Mouse (Mus musculus) retina, adult 2 months (tissue): ENCODE results near the gene Rapgef5.

ENCODE experiments used
- DNase-seq: peaks from one replicate; pipeline ENCODE4 v3.0.0-alpha.2; 2012; ENCODE audit warnings: low read depth, low spot score

The Rapgef5 gene

DNA sequence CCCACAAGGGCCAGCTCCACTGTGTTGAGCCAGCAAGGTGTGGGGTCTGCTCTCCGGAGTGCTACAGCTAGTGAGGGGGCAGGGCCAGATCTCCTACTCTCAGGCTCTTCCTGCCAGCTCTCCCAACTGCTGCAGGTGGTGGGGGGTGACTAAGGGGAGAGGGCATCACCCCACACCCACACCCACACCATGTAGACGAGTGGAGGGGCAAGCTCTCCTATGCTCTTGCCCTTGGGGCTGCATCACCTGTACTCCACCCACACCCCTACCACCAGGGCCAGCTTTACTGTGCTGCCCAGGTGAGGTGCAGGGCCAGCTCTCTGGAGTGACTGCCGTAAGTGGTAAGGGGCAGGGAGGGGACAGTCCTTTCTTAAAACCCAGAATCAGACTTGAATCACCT is 89.7 kb downstream of the Rapgef5 start:
- no peak for DNase-seq

DNA sequence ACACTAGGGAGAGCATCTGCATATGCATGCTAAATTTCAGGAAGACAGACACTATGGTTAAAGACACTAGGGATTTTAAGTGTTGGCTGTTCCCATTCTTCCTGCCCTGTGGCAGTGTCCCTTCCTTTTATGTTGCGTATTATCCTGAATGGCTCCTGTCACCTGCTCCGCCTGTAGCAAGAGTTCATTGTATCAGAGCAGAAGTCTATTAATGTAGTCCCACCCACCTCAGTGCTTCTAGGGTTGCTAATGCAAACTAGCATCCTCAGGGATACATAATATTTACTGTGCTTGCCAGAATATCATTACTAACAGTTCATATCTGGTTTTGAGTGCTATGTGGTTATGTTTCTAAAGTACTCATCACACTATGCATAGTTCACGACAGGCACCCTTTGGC is 96.4 kb downstream of the Rapgef5 start:
- no peak for DNase-seq

DNA sequence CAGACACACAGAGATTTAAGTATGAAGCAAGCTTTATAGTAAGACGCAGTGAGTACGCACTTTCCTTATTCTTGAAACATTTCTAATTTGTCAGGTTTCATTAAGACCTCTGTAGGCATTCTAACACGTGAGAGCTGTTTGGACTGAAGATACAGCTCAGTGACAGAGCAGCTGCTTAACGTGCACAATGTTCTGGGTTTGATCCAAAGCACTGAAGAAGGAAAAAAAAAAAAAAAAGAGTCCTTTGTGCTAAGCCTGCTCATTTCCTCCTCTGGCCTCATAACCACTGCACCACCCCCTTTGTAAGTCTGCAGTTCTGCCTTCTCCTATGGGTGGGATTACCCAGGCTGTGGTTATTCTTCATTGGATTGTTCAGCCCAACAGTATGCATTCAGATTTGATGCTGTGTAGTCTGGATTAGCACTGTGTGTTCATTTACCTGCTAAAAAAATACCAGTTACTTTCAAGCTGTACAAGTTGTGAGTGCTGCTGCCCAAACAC is 103.3 kb downstream of the Rapgef5 start:
- DNase-seq, result no peak

DNA sequence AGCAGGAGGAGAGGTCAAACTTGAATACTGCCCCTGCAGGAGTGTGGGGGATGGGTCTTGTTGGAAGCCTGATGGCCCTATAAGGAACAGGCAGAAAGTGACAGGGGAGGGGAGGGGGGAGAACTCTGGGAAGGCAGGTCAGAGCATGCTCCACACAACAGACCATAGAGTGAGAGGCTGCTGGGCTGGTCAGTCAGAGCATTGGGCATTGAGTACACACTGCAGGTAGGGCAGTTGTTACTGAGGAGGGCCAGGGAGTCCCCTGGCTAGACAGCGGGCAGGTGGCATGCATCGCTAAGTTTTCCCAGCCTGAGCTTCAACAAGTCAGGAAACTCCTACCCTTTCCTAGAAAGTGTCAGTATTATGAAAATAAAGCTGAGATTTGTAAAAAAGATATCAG is 106.7 kb downstream of the Rapgef5 start:
- DNase-seq, result no peak

DNA sequence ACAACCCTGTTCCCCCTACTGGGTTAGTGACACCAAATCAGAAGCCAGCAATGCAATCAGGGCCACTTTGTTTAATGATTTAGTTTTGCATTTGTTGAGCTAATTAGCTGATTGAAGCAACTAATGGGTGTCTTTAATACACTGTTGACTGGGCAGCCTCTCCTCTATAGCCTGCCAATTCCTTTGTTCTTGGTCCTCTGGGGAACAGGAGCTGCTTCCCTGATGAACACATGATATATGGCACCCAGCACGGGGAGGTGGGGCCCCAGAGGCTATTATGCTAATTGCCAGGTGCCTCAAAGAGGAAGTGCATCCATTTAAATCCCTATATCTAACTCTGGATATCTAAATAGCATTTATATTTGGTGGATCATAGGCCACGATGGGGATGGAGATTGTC is 111.0 kb downstream of the Rapgef5 start:
- DNase-seq, result no peak

DNA sequence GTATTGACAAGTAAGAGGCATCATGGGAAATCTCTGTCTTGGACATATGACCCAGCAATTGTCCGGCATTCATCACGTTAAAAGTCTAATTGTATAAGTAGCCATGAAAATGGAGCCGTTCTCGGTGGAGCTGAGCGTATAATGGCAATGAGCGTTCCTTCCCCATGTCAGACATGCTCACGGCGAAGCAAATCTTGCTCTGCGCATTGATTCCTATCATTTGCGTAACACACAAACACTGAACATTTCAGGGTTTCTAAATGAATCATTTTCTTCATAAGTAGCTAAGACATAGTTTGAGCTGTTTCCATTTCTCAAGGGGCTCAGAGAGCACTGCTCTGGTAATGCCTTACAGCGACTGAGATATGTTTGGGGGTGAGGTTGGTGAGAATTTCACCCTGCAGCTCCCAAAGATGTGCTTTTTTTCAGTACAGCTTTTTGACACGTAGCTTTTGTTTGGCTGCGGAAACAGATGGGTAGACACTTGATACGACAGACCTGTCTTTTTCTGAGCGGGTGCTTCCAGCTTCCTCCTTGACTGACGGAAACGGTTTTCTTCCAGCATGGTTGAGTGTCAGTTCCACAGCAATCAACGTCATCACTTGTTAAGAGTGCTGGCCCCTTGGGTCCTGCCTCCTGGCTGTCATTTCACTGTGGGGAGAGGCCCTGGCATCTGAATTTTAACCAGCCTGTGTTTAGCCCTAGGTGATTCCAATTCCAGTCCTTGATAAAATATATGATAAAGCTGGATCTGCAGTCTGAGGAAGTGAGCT is 112.2 kb downstream of the Rapgef5 start:
- DNase-seq, result no peak

DNA sequence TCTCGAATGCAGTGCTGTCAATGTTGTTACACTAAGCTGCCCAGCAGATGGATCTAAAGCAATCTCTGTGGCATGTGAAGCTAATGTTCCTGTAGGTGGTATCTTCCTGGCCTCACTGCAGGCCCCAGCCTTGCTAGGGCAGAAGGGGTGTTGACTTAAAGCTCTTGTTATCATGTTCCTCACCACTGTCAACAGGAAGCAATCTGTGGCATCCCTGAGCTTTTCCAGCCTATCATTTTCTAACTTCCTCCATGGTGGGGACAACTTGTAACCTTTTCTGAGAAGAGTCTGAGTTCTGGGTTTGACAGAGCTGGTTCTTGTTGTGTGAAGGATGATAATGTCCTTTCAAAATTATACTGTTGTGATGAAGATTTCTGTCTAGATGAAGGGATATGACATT is 115.9 kb downstream of the Rapgef5 start:
- DNase-seq, result no peak

DNA sequence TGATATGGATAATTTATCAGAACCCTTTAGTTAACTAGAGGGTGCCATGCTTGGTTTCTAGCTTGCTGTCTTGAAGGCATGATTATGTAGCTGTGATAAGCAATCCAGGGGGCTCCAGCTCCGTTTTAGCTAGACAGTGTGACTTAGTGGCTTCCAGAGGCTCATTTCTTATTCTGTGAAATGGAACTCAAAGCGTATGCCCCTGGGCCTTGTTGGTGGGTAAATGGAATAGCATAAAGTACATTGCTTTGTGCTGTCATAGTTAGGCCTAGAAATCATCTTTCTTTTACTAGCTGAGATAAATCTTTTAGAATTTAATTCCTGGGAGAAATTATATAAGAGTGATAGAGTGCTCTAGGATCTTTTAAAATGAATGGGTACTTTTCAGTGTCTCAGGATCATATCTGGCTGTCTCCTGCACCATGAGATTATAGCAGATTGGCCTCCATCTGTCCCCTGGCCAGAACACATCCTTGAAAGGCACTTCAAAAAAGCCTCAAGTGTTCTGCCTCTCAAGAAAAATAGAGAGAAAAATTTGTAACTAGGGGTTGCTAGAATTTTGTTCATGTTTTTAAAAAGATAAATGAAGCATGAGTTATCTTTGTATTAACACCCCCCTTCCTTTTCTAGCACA is 120.0 kb downstream of the Rapgef5 start:
- no peak for DNase-seq

DNA sequence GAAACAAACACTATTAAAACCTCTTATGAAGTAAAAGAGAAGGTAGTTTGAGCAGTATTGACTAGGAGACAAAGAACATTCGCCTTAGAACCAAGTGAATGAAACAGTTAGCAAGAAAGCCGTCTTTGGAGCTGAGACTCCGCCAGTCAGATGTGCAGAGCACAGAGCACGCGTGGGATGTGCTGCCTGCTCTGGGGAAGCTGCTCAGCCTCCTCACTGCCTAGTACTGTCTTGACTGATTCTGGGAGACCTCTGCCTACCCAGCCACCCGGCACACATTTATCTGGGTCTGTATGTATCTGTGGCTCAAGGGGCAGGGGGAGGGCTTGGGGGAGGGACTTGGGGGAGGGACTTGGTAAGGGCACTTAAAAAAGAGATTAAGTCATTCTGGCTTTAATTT is 120.7 kb downstream of the Rapgef5 start:
- no peak for DNase-seq

DNA sequence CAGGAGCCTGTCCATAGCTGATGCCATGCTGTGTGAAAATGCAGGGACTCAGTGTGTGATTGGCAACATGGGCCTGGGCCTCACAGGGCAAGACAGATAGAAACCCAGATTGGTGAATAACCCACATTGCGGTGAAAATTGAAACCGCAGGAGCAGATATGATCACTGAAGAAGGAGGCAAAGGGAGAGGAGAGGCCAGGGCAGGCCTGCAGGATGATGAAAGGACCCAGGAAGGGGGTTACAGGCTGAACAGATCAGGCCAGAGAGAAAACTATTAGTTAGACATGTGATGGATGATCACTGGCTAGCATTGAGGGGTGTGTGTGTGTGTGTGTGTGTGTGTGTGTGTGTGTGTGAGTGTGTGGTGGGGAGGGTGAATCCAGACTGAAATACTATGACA is 122.6 kb downstream of the Rapgef5 start:
- DNase-seq, result no peak

DNA sequence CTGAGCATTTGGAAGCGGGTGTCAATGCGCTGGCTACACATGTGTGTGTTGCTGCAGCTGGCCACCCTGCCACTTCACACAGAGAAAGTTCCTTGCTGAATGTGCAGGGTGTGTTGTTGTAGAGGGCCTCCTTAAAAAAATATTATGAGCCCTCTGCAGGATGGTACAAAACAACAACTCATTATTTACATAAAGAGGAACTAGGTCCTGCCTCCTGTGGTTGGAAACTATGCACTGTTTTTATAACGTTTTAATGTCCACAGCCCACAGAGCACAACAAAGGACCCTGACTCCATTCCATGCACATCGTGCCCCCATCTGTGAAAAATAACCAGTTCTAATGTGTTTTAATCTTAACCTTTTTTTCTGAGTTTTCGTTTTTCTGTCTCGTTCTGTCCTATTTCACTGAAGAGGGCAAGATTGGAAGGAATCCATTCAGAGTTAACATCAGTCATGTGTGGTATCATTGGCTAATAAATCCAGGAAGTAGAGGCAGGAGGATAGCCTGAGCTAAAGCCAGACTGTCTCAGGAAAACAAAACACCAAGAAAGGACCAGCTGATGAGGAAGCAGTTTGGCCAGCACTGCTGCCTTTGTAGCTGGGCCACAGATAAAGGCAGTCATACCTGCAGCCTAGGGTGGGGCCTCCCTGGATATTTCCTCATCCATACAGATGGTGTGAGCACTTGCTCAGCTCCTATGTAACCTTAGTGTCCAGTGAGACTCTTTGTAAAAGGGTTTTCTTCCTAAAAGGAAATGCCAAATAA is 123.3 kb downstream of the Rapgef5 start:
- DNase-seq, result no peak

DNA sequence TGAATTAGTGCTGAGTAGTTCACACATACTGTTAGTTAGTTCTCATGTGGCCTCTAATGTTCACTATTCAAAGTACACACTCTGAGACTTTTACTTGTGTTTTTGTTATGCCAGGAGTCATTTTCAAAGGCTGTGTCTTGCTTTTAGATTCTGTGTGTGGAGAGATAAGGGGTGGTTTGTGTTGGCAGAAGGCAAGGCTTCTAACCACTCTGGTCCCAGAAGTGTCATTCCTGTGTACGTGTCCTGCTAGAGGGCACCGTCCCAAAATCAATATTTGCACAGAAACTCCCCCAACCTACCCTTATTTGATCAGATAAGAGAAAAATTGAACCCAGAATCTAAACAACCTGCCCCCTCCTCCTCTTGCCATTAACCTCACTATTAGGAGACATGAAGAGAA is 126.2 kb downstream of the Rapgef5 start:
- DNase-seq, result no peak

DNA sequence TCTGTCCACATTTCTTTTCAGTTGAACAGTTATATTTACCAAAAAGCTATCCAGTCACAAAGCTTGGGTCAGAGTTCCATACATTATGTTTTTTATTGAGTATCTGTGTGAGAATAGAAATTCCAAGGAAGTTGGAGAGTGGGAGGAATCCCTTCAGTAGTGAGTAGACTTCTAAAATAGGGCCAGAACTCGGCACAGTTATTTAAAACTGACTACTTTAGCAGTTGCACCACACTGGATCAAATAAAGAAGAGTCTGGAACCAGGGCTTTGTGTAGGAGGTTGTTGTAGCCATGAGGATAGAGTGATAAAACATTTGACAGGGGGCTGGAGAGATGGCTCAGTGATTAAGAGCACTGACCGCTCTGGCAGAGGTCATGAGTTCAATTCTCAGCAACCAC is 129.5 kb downstream of the Rapgef5 start:
- DNase-seq, result no peak

DNA sequence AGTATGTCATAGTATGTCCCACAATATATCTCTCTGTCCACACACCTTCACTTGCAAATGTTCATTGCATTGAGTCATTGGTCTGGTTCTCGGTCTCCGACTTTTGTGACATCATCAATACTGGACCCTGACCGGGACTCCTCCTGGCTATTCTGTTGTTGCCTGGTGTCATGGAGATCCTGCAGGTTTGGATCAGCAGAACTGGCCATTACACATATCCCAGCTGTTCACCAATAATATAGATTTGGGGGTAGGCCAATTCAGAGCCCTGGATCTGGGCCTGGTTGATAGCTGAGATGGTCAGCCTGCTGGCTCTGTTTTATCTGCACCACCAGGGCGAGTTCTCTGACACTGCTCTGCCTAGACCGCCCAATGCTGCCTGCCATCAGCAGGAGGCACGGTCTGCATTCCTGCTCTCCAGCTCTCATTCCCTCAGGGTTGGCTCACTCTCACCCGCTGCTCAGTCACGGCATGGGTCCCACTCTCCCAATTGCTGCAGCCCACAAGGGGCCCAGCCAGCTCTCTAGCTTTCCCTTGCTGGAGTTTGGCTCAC is 137.7 kb downstream of the Rapgef5 start:
- no peak for DNase-seq

DNA sequence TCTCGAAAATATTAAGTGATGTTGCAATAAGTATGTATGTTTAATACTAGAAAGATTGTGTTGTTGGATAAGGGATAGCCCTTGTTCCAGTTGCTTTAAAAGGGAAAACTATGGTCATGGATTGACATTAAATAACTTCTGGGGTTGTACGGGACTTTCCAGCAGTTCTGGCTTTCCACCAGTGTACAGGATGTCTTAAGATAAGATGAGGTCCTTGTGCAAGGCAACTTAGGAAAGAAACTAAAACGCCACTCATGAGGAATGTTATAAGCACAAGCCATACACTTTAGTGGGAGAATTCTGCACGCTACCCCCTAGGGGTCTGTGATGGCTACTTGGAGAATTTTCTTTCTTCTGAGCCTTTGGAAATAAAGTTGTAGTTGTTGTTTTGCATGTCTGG is 140.7 kb downstream of the Rapgef5 start:
- DNase-seq, result no peak

DNA sequence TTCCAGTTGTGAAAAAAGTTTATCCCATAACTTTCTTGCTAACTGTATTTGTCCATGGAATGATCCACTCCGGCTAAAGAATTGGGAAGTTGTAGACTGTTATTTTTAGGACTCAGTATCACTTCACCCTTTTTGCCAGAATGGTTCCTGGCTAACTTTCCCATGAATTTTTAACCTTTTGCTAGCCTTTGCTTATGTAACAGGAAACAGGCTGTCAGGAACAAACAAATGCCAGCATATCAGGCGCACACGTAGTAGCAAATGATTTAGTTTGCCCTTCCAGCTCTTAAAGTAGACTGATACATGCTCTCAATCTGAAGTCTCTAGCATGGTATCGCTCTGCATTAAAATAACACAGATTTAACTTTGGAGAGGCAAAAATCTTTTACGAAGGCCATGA is 141.5 kb downstream of the Rapgef5 start:
- no peak for DNase-seq

DNA sequence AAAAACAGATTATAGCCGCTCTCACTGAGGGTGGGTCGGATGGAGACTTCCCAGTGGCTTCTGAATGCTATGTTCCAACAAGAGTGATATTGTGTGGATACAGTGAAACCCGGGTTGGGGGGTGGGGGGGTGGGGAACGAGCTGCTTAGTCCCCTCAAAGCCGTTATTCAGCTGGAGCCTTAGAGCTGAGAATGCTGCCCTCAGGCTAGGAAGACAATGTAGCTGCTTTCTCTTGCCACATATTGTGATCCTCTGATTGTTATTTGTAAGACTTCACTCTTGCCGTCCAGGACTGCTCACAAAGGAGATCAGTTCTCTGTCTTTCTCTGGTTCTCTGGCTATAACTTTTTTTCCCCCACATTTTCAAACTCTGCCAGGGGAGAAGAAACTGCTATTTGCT is 142.5 kb downstream of the Rapgef5 start:
- DNase-seq, result no peak

DNA sequence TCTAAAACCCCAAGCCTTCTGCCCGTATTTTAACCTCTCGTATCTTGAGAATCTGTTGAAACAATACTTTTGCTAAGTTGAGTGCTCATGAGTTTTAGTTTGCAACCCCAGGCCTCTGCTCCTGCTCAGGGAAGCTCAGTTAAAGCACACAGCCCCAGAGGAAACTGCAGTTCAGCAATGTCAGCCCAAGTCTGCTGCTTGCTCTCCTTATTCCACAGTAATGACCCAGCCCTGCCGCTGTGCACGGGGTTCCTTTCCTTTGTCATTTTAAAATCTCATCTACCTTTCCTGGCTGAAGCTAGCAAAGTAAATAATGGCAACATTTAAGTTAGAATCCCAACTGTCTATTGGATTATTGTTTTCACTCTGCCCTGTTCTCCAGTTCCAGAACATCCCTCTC is 144.1 kb downstream of the Rapgef5 start:
- DNase-seq, result no peak

DNA sequence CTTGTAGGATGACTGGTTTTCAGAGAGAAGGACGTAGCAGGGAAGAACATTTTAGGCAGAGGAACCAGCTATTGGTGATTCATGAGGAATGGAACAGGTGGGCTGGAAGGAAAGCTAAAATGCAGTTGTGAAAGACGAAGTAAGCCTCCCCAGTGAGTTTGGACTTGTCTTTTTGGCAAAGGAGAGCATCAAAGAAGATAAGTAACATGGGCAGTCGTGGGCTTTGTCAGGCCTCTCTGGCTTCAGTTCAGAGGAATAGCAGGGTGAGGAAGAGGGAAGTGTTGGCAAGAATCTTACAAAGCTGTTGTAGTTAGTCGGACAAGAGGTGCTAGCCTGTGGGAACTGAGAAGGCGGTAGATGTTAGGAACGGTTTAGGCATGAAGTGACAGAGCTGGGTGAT is 145.6 kb downstream of the Rapgef5 start:
- no peak for DNase-seq

DNA sequence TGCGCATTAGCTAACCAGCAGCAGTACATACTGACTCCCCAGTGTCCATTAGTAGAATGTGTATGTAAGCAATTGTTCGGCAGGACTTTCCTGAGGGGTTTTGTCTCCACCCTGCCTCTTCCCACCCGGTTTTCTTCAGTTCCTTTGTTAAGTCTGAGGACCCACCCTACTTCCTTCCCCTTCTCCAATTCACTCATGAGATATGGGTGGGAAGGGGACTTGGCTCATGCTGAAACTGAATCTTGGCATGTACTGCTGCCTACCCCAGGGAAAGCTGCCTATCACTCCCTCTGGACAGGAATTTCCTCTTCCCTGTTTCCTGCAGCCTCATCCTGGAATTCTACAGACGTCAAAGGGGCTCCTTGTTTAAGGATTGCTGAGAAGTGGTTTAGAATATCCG is 147.4 kb downstream of the Rapgef5 start:
- DNase-seq, result no peak

DNA sequence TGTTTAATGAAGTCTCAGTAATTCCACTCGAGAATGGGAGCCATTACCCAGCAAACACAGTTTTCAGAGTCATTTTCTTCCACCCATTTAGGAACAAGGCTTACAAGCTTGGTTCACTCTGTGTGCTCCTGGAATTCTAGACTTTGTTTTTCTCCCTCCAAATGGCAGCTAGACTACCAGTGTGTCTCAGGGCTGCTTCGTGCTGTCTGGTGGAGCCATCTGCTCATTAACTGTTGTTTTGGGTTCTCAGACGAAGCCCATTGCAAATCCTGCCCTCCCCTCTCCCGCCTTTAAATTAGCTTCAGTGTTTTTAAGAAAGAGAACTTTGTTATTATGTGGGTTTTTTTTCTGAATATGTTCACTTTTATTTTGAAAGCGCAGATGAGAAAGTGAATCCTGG is 148.4 kb downstream of the Rapgef5 start:
- no peak for DNase-seq

DNA sequence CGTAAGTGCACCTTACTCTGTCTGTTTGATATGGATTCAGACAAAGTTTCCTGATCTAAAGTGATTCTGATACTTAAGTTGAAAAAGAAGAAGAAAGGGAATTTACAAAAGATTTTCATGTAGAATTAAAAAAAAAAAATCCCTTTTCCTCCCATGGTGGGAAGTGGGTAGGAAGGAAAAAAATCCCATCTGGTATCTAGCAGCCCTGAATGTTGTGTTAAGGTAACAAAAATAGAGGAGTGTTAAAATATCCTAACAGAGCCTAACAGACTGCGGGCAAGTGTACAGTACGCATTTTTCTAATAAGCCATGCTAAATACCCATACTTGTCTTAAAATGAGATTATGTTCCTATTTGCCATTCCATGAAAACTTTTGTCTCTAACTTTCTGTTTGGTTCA is 150.1 kb downstream of the Rapgef5 start:
- no peak for DNase-seq
